Mouse (Mus musculus) midbrain, embryonic 11.5 days (tissue): Measurements from ENCODE around the gene Ivl. TPM values are rescaled to one million over a fixed set of nuclear protein-coding genes. Genes with fewer than 3 reads are reported as not detected.

Experiments used
- ATAC-seq: fragments of 200-750 bp; cut with Nextera tagmentation; 2 replicates; pipeline ENCODE4 v1.8.0; 2017; ENCODE audit warnings: moderate TSS enrichment, moderate library complexity; ENCODE audit not compliant: low FRiP score
- DNase-seq: peaks from one replicate; pipeline ENCODE4 v3.0.0; 2015; ENCODE audit warnings: low spot score; ENCODE audit errors: missing footprints
- H3K27ac ChIP-seq: fragments of 300-500 bp; sonication (generic); 2 replicates; pipeline ENCODE4 v1.5.1; 2014; ENCODE audit warnings: low read depth, low read length
- H3K27me3 ChIP-seq: fragments of 300-500 bp; sonication (generic); 2 replicates; pipeline ENCODE4 v1.6.1; 2014; ENCODE audit warnings: mild to moderate bottlenecking, low read length, moderate library complexity, mixed read lengths; ENCODE audit not compliant: control insufficient read depth, insufficient read depth
- H3K36me3 ChIP-seq: fragments of 300-500 bp; sonication (generic); 2 replicates; pipeline ENCODE4 v1.6.1; 2014; ENCODE audit warnings: mild to moderate bottlenecking, low read length, moderate library complexity, mixed read lengths; ENCODE audit not compliant: control insufficient read depth, insufficient read depth
- H3K4me1 ChIP-seq: fragments of 300-500 bp; sonication (generic); 2 replicates; pipeline ENCODE4 v1.6.1; 2014; ENCODE audit warnings: low read length; ENCODE audit not compliant: control insufficient read depth, insufficient read depth
- H3K4me2 ChIP-seq: fragments of 300-500 bp; sonication (generic); 2 replicates; pipeline ENCODE4 v1.6.1; 2014; ENCODE audit warnings: mild to moderate bottlenecking, moderate library complexity
- H3K4me3 ChIP-seq: fragments of 300-500 bp; sonication (generic); 2 replicates; pipeline ENCODE4 v1.5.1; 2014; ENCODE audit warnings: low read depth, low read length
- H3K9ac ChIP-seq: fragments of 300-500 bp; sonication (generic); 2 replicates; pipeline ENCODE4 v1.6.1; 2014; ENCODE audit warnings: low read length
- H3K9me3 ChIP-seq: fragments of 300-500 bp; sonication (generic); 2 replicates; pipeline ENCODE4 v1.6.1; 2016; ENCODE audit warnings: low read length; ENCODE audit not compliant: control insufficient read depth
- WGBS: fragments of 180-500 bp; shearing (Covaris S2); extraction: QIAGEN DNeasy Blood & Tissue Kit; methylation state at CpG from one replicate; pipeline ENCODE4 v1.1.7; 2014; 5-methylcytosine and 5-hydroxymethylcytosine counted together
- polyA plus RNA-seq: library from polyadenylated mRNA; unstranded; fragments of >200 nt; fragmentation: Nextera tagmentation; extraction: Ambion mirVana; gene quantifications from 2 replicates; pipeline ENCODE4 v1.2.1, GENCODE M21; 2014

Ivl gene
- polyA plus RNA-seq, 1 experiment from 2014 or later = not detected

DNA sequence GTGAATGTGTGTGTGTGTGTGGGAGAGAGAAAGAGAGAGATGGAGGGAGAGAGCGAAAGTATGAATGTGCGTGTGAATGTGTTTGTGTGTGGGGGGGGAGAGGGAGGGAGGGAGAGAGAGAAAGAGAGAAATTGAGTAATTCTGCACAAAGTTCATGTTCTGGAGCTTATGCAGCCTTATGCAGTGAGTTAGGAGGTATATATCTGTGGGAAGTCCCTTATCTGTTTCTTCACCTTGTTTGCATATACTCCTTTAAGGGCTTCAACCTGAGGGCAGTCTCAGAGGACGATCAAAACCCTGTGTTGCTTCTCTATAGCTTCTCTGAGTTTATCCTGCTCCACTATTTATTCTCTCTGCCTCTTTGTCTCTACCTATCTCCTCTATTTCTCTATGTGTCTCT lies 13.7 kb upstream of the Ivl start:
- DNase-seq = no peak
- Histone ChIP-seq H3K9ac (no peak overlapping the region), H3K4me2 (no peak overlapping the region), H3K36me3 (no peaks in the 10 kb centered on the region), H3K9me3 (no peaks in the 10 kb centered on the region), H3K27me3 (no peaks in the 10 kb centered on the region), H3K27ac (no peak overlapping the region), H3K4me3 (no peak overlapping the region), H3K4me1 (no peaks in the 10 kb centered on the region)
- ATAC-seq = no peak
- 95% methylated on average over 3 of the region's 3 CpGs for WGBS

- WGBS = 76% methylated on average over 1 of the region's 1 CpGs
- H3K27me3 ChIP-seq = no peaks in the 10 kb centered on the region
- no peak for DNase-seq
- no peaks in the 10 kb centered on the region for H3K4me1 ChIP-seq
- H3K9me3 ChIP-seq = no peaks in the 10 kb centered on the region
- H3K4me3 ChIP-seq = no peak overlapping the region
- no peaks in the 10 kb centered on the region for H3K36me3 ChIP-seq
- no peak overlapping the region for H3K9ac ChIP-seq
- no peak overlapping the region for H3K27ac ChIP-seq
- no peak for ATAC-seq
- H3K4me2 ChIP-seq = no peak overlapping the region
These were observed 11.5 kb upstream of the Ivl start for GRCm38 (mm10) chr3:92585055-92585454.

- Histone ChIP-seq H3K27me3 (no peaks in the 10 kb centered on the region), H3K9me3 (no peaks in the 10 kb centered on the region), H3K4me3 (no peak overlapping the region), H3K4me2 (no peak overlapping the region), H3K36me3 (no peaks in the 10 kb centered on the region), H3K4me1 (no peaks in the 10 kb centered on the region), H3K9ac (no peak overlapping the region), H3K27ac (no peak overlapping the region)
- no peak for ATAC-seq
- WGBS = 54% methylated on average over 3 of the region's 3 CpGs
- DNase-seq = no peak
These were observed 9.8 kb upstream of the Ivl start for GRCm38 (mm10) chr3:92583164-92583826.

GRCm38 (mm10) chr3:92579508-92579907 lies 6.0 kb upstream of the Ivl start:
- H3K9ac ChIP-seq = no peak overlapping the region
- H3K36me3 ChIP-seq = no peaks in the 10 kb centered on the region
- no peak overlapping the region for H3K4me2 ChIP-seq
- H3K4me3 ChIP-seq = no peak overlapping the region
- 73% methylated on average over 1 of the region's 1 CpGs for WGBS
- no peak for DNase-seq
- no peaks in the 10 kb centered on the region for H3K9me3 ChIP-seq
- no peak overlapping the region for H3K27ac ChIP-seq
- no peak for ATAC-seq
- no peaks in the 10 kb centered on the region for H3K4me1 ChIP-seq
- H3K27me3 ChIP-seq = no peaks in the 10 kb centered on the region

- WGBS = 56% methylated on average over 4 of the region's 4 CpGs
- ATAC-seq (peak; percentile 33; the same call in 1 of the 2 replicates), DNase-seq (no peak)
- no peak overlapping the region for H3K4me3 ChIP-seq
- H3K27ac ChIP-seq = no peak overlapping the region
- no peaks in the 10 kb centered on the region for H3K4me1 ChIP-seq
- H3K36me3 ChIP-seq = no peaks in the 10 kb centered on the region
- no peaks in the 10 kb centered on the region for H3K27me3 ChIP-seq
- no peak overlapping the region for H3K4me2 ChIP-seq
- no peak overlapping the region for H3K9ac ChIP-seq
- H3K9me3 ChIP-seq = no peaks in the 10 kb centered on the region
These were observed 5.3 kb upstream of the Ivl start for GRCm38 (mm10) chr3:92578652-92579413.

DNA sequence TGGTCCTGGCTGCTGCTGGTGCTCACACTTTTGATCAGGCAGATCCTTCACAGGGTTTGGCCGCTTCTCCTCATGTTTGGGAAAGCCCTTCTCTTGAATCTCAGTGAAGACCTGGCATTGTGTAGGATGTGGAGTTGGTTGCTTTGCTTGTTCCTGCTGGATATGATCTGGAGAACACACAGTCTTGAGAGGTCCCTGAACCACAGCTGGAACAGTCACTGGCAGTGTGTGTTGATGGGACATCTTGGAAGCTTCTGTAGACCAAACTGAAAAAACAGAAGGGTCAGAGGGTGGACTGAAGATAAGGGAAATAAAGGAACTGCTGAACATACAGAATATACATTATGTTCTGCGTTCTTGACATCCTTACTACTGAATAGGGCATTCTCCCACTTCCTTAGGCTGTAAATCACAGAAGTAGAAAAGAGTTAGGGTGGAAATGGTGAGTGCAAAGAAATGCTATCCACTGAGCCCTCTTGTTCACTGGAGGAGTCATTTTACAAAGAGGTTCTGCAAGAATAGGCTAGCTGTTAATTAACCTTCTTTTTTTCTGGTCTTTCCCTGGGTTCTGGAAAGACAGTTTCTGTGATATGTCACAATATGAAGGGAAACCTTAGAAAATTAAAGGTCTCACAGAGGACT lies 900 bp downstream of the Ivl start:
- H3K27ac ChIP-seq = no peak overlapping the region
- no peaks in the 10 kb centered on the region for H3K4me1 ChIP-seq
- 85% methylated on average over 2 of the region's 2 CpGs for WGBS
- H3K9me3 ChIP-seq = no peaks in the 10 kb centered on the region
- no peak overlapping the region for H3K4me3 ChIP-seq
- no peak overlapping the region for H3K4me2 ChIP-seq
- no peaks in the 10 kb centered on the region for H3K27me3 ChIP-seq
- no peaks in the 10 kb centered on the region for H3K36me3 ChIP-seq
- H3K9ac ChIP-seq = no peak overlapping the region
- ATAC-seq = no peak
- no peak for DNase-seq

DNA sequence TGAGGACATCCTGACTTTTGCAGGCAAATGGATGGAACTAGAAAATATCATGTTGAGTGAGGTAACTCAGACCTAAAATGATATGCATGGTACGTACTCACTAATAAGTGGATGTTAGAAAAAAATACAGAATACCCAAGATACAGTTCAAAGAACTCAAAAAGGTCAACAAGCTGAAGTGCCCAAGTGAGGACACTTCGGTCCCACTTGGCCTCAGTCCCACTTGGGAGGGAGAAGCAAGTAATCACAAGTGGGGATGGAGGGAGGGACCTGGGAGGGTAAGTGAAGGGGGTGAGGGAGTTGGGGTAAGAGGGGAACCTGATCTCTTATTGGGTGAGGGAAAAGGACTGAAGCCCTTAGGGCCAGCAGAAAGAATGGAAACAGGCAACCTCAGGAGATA lies 4.8 kb downstream of the Ivl start:
- no peak for ATAC-seq
- Histone ChIP-seq H3K4me3 (no peak overlapping the region), H3K36me3 (no peaks in the 10 kb centered on the region), H3K4me1 (no peaks in the 10 kb centered on the region), H3K27ac (no peak overlapping the region), H3K27me3 (no peaks in the 10 kb centered on the region), H3K9ac (no peak overlapping the region), H3K9me3 (no peaks in the 10 kb centered on the region), H3K4me2 (no peak overlapping the region)
- DNase-seq = no peak
- 93% methylated on average over 2 of the region's 2 CpGs for WGBS

GRCm38 (mm10) chr3:92565418-92565817 lies 8.1 kb downstream of the Ivl start:
- Histone ChIP-seq H3K36me3 (no peaks in the 10 kb centered on the region), H3K4me3 (no peak overlapping the region), H3K27ac (no peak overlapping the region), H3K27me3 (no peaks in the 10 kb centered on the region), H3K4me2 (no peak overlapping the region), H3K4me1 (no peaks in the 10 kb centered on the region), H3K9me3 (no peaks in the 10 kb centered on the region), H3K9ac (no peak overlapping the region)
- DNase-seq (no peak), ATAC-seq (no peak)

DNA sequence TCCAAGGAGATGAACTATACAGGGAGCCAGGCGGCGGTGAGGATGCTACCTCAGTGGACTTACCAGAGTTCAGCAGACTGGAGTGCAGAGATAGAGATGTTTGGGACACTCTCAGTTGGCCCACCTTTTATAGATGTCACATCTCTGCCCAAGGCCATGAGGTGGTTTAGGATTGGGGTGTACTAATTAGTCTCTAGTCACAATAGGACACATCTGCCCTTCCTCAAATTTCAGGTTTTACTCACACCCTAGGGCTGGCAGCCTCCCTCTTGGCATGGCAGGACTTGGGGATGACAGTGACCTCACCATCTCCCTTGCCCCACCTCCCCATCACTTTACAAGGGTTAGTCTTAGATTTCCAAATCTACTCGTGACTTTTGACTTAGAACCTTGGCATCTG lies 39.1 kb downstream of the Ivl start, which contains the start of gene 2310046K23Rik:
Gene 2310046K23Rik (minus strand): TSS at position 101 of the 400 bp plus-strand sequence.
- no peaks in the 10 kb centered on the region for H3K36me3 ChIP-seq
- H3K4me1 ChIP-seq = no peaks in the 10 kb centered on the region
- no peak within 1 kb of the TSS for H3K27ac ChIP-seq
- WGBS = 90% methylated on average over 3 of the region's 3 CpGs
- no peak within 1 kb of the TSS for H3K4me3 ChIP-seq
- H3K27me3 ChIP-seq = no peaks in the 10 kb centered on the region
- no peaks in the 10 kb centered on the region for H3K9me3 ChIP-seq
- no peak within 1 kb of the TSS for H3K9ac ChIP-seq
- H3K4me2 ChIP-seq = no peak within 1 kb of the TSS
- DNase-seq (no peak), ATAC-seq (no peak)
